Mouse (Mus musculus): ENCODE measurements around the gene Ell.

- no peak for TF ChIP-seq POLR2A (IDR thresholded peaks at IDR 0.05; ENCODE audit: borderline replicate concordance, control insufficient read depth, low read depth, low read length)
- no peak for TF ChIP-seq CTCF (IDR thresholded peaks at IDR 0.05; ENCODE audit: control insufficient read depth, insufficient read depth, low read length)
Observed at GRCm38 (mm10) chr8:70563763-70564387, 24.6 kb downstream of the Ell start.

Data from bone marrow, adult 2 months (tissue).